Mouse (Mus musculus) lung, postnatal 0 days (tissue): ENCODE data around the gene Sash1. TPM values are rescaled to one million over a fixed set of nuclear protein-coding genes. Genes with fewer than 3 reads are reported as not detected.
"Not testable (repeated sequence)": the region's sequence is repeated elsewhere in the genome, so short reads cannot be mapped to it uniquely, and the experiment has no call there.

Experiments used
- ATAC-seq: fragments of 200-750 bp; cut with Nextera tagmentation; 2 replicates; pipeline ENCODE4 v1.8.0; 2017; ENCODE audit warnings: moderate library complexity
- DNase-seq: peaks from one replicate; pipeline ENCODE4 v3.0.0-alpha.2; 2016; ENCODE audit warnings: low spot score
- H3K27ac ChIP-seq: fragments of 300-500 bp; sonication (generic); 2 replicates; pipeline ENCODE4 v1.5.1; 2014; ENCODE audit warnings: antibody characterized with exemption, mild to moderate bottlenecking, low read length, mixed read lengths
- H3K27me3 ChIP-seq: fragments of 300-500 bp; sonication (generic); replicated peaks from 2 replicates; pipeline ENCODE4 v1.6.1; 2014; ENCODE audit warnings: low read length, mixed read lengths; ENCODE audit not compliant: insufficient read depth
- H3K36me3 ChIP-seq: fragments of 300-500 bp; sonication (generic); 2 replicates; pipeline ENCODE4 v1.6.1; 2014; ENCODE audit warnings: low read length, mixed read lengths; ENCODE audit not compliant: insufficient read depth
- H3K4me1 ChIP-seq: fragments of 300-500 bp; sonication (generic); 2 replicates; pipeline ENCODE4 v1.6.1; 2014; ENCODE audit warnings: antibody characterized with exemption, low read depth, low read length, mixed read lengths; ENCODE audit not compliant: insufficient read depth
- H3K4me2 ChIP-seq: fragments of 300-500 bp; sonication (generic); replicated peaks from 2 replicates; pipeline ENCODE4 v1.6.1; 2014; ENCODE audit warnings: low read depth, mild to moderate bottlenecking, low read length, moderate library complexity, mixed read lengths
- H3K4me3 ChIP-seq: fragments of 300-500 bp; sonication (generic); 2 replicates; pipeline ENCODE4 v1.5.1; 2014; ENCODE audit warnings: low read depth, low read length
- H3K9ac ChIP-seq: fragments of 300-500 bp; sonication (generic); replicated peaks from 2 replicates; pipeline ENCODE4 v1.6.1; 2014; ENCODE audit warnings: low read depth, mild to moderate bottlenecking
- H3K9me3 ChIP-seq: fragments of 300-500 bp; sonication (generic); 2 replicates; pipeline ENCODE4 v1.6.1; 2016; ENCODE audit warnings: low read length, mixed read lengths
- CTCF ChIP-seq: IDR thresholded peaks from 2 replicates; pipeline ENCODE4 v1.5.1; 2016; ENCODE audit warnings: antibody characterized with exemption, mild to moderate bottlenecking
- EP300 ChIP-seq: IDR thresholded peaks from 2 replicates; pipeline ENCODE4 v1.6.1; 2016; ENCODE audit warnings: antibody characterized with exemption, mild to moderate bottlenecking, control low read depth
- WGBS: fragments of 180-500 bp; shearing (Covaris S2); extraction: QIAGEN DNeasy Blood & Tissue Kit; methylation state at CpG from one replicate; pipeline ENCODE4 v1.1.7; 2014; 5-methylcytosine and 5-hydroxymethylcytosine counted together
- polyA plus RNA-seq: library from polyadenylated mRNA; unstranded; fragments of >200 nt; fragmentation: Nextera tagmentation; extraction: Ambion mirVana; gene quantifications from 2 replicates; pipeline ENCODE4 v1.2.1, GENCODE M21; 2015

Sash1 gene
- polyA plus RNA-seq, 1 experiment from 2014 or later: 10.1 TPM

DNA sequence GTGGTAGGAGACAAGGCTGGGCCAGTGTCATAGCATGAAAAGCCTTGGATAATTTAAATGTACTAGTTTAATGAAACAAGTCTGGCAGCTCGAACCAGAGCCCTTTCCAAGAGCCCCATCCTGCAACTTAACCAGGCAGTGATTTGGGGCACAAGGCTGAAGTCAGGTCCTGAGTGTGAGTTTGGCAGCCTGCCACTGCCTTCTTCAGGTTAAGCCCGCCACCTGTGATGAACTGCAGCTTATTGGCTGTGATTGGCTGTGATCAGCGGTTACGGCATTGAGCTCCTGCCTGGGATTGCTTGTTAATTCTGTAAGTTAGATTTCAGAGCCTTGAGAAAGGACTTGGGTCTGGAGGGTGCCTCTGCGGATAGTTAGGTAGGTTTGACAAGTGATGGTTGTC, 168.7 kb downstream of the Sash1 start:
- Histone ChIP-seq H3K9me3 (no peaks in the 10 kb centered on the region), H3K27me3 (no peaks in the 10 kb centered on the region), H3K4me2 (no peak overlapping the region), H3K27ac (no peak overlapping the region), H3K36me3 (no peaks in the 10 kb centered on the region), H3K4me3 (no peak overlapping the region), H3K4me1 (no peaks in the 10 kb centered on the region), H3K9ac (no peak overlapping the region)
- no peak for ATAC-seq
- TF ChIP-seq EP300 (no peak), CTCF (no peak)
- DNase-seq: no peak
- WGBS: 77% methylated on average over 5 of the region's 5 CpGs

DNA sequence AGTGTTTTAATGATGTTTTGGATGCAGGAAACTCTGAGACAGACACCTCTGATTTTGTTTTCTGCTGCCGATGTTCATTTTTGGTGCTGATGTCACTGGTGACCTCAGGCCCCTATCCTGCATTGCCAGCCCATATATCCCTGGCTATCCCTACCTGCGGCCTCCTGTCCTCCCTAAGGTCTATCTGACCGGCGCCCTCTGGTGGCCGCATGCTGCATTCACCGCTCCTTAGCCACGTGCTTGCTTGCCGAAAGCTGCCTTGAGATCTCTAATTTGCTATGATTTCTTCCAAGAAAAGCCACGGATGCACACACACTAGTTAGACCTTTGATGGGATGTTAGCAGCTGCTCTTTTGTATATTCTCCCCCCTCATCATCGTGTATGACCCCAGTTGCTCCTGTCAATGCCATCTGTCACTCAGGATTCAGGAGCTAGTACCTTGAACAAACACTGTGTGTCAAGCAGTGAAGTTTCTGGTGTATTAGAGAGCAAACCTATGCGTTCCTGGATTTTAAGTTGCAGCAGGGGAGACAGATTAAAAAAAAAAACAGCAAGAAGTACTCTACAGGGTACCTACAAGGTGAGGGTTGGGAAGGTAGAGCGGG, 170.1 kb downstream of the Sash1 start:
- Histone ChIP-seq H3K4me1 (no peaks in the 10 kb centered on the region), H3K27me3 (no peaks in the 10 kb centered on the region), H3K4me2 (no peak overlapping the region), H3K4me3 (no peak overlapping the region), H3K27ac (no peak overlapping the region), H3K36me3 (no peaks in the 10 kb centered on the region), H3K9me3 (no peaks in the 10 kb centered on the region), H3K9ac (no peak overlapping the region)
- 16% methylated on average over 12 of the region's 12 CpGs for WGBS
- ATAC-seq (peak; percentile 70), DNase-seq (peak; percentile 68)
- peak; percentile 98 for TF ChIP-seq CTCF
- no peak for TF ChIP-seq EP300

DNA sequence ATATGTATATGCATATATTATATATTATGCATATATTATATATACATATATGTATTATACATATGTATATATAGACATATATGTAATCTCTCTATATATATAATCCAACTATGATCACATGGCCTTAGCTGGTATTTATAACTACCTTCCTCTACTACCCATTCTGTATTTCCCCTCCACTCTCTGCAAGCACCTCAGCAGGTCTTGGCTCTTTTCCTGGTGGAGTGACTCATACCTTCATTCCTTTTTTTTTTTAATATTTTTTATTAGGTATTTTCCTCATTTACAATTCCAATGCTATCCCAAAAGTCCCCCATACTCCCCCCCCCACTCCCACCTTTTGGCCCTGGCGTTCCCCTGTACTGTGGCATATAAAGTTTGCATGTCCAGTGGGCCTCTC, 189.2 kb downstream of the Sash1 start:
- not testable (repeated sequence) for DNase-seq, H3K4me1 ChIP-seq, ATAC-seq

DNA sequence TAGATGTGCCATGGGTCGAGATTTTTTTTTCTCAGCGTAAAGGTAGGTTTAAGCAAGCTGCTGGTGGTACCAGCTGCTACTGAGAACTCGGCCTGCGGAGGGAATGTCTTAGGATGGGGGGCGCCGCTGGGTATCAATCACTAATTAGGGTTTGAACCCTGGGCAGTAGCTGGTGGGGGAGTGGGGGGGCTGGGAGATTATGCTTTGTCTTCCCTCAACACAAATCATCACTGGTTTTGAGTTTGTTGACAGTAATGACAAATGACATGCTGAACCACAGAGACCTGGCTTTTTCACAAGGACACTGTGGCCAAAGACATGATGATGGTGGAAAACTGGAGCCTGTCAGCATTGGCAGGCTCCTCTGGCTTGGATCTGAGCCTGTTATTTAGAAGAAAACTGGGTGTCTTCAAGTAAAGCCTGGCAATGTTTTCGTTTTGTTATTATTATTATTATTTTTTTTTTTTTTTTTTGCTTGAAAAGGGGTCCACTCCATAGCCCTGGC, 191.8 kb downstream of the Sash1 start:
- H3K27ac ChIP-seq: no peak overlapping the region
- H3K36me3 ChIP-seq: no peaks in the 10 kb centered on the region
- no peaks in the 10 kb centered on the region for H3K27me3 ChIP-seq
- TF ChIP-seq EP300 (no peak), CTCF (no peak)
- H3K9me3 ChIP-seq: no peaks in the 10 kb centered on the region
- no peaks in the 10 kb centered on the region for H3K4me1 ChIP-seq
- DNase-seq (no peak), ATAC-seq (no peak)
- WGBS: 77% methylated on average over 7 of the region's 7 CpGs
- H3K9ac ChIP-seq: no peak overlapping the region
- no peak overlapping the region for H3K4me2 ChIP-seq
- H3K4me3 ChIP-seq: no peak overlapping the region

More for the DNA sequence above, 189.2 kb downstream of the Sash1 start:
- H3K9me3 ChIP-seq, H3K4me2 ChIP-seq, H3K9ac ChIP-seq, H3K27ac ChIP-seq, H3K4me3 ChIP-seq, H3K27me3 ChIP-seq, H3K36me3 ChIP-seq: not testable (repeated sequence)
- 95% methylated on average over 1 of the region's 1 CpGs for WGBS

- Histone ChIP-seq H3K36me3 (no peaks in the 10 kb centered on the region), H3K27me3 (no peaks in the 10 kb centered on the region), H3K9ac (no peak overlapping the region), H3K27ac (no peak overlapping the region), H3K4me1 (no peaks in the 10 kb centered on the region), H3K9me3 (no peaks in the 10 kb centered on the region), H3K4me2 (no peak overlapping the region), H3K4me3 (no peak overlapping the region)
- ATAC-seq: no peak
- TF ChIP-seq CTCF: no peak
- TF ChIP-seq EP300: no peak
- 83% methylated on average over 4 of the region's 4 CpGs for WGBS
- DNase-seq: no peak
These were observed 192.3 kb downstream of the Sash1 start for GRCm38 (mm10) chr10:8693561-8693960.

GRCm38 (mm10) chr10:8692531-8692930, 193.3 kb downstream of the Sash1 start:
- Histone ChIP-seq H3K9me3 (no peaks in the 10 kb centered on the region), H3K27ac (no peak overlapping the region), H3K36me3 (no peaks in the 10 kb centered on the region), H3K4me1 (no peaks in the 10 kb centered on the region), H3K9ac (no peak overlapping the region), H3K4me2 (no peak overlapping the region), H3K4me3 (no peak overlapping the region), H3K27me3 (no peaks in the 10 kb centered on the region)
- no peak for DNase-seq
- ATAC-seq: no peak
- 92% methylated on average over 2 of the region's 2 CpGs for WGBS
- TF ChIP-seq EP300 (no peak), CTCF (no peak)

GRCm38 (mm10) chr10:8686219-8686618, 199.7 kb downstream of the Sash1 start:
- no peak overlapping the region for H3K9ac ChIP-seq
- DNase-seq (no peak), ATAC-seq (no peak)
- H3K4me2 ChIP-seq: no peak overlapping the region
- H3K9me3 ChIP-seq: no peaks in the 10 kb centered on the region
- no peak overlapping the region for H3K4me3 ChIP-seq
- no peak overlapping the region for H3K27ac ChIP-seq
- TF ChIP-seq EP300 (no peak), CTCF (no peak; the same call in 1 of the 2 replicates)
- no peaks in the 10 kb centered on the region for H3K36me3 ChIP-seq
- no peaks in the 10 kb centered on the region for H3K27me3 ChIP-seq
- H3K4me1 ChIP-seq: no peaks in the 10 kb centered on the region
- 88% methylated on average over 1 of the region's 1 CpGs for WGBS
